Mouse (Mus musculus) lung, embryonic 16.5 days (tissue): ENCODE results near the gene Ubald2. TPM values are rescaled to one million over a fixed set of nuclear protein-coding genes. Genes with fewer than 3 reads are reported as not detected.

Source experiments
- ATAC-seq: fragments of 200-750 bp; cut with Nextera tagmentation; 2 replicates; pipeline ENCODE4 v1.8.0; 2017; ENCODE audit warnings: low read depth, mild to moderate bottlenecking, moderate library complexity
- H3K27ac ChIP-seq: fragments of 300-500 bp; sonication (generic); 2 replicates; pipeline ENCODE4 v1.5.1; 2014; ENCODE audit warnings: mild to moderate bottlenecking, control low read depth, low read length
- H3K27me3 ChIP-seq: fragments of 300-500 bp; sonication (generic); 2 replicates; pipeline ENCODE4 v1.6.1; 2014; ENCODE audit warnings: low read depth, low read length, mixed read lengths; ENCODE audit not compliant: control insufficient read depth, insufficient read depth
- H3K36me3 ChIP-seq: fragments of 300-500 bp; sonication (generic); 2 replicates; pipeline ENCODE4 v1.6.1; 2014; ENCODE audit warnings: low read length; ENCODE audit not compliant: control insufficient read depth, insufficient read depth
- H3K4me1 ChIP-seq: fragments of 300-500 bp; sonication (generic); replicated peaks from 2 replicates; pipeline ENCODE4 v1.6.1; 2014; ENCODE audit warnings: low read length, mixed read lengths; ENCODE audit not compliant: control insufficient read depth, insufficient read depth
- H3K4me2 ChIP-seq: fragments of 300-500 bp; sonication (generic); 2 replicates; pipeline ENCODE4 v1.6.1; 2014; ENCODE audit warnings: low read depth, low read length, control low read depth
- H3K4me3 ChIP-seq: fragments of 300-500 bp; sonication (generic); 2 replicates; pipeline ENCODE4 v1.5.1; 2014; ENCODE audit warnings: mild to moderate bottlenecking, low read length, control low read depth
- H3K9ac ChIP-seq: fragments of 300-500 bp; sonication (generic); 2 replicates; pipeline ENCODE4 v1.6.1; 2014; ENCODE audit warnings: low read length, control low read depth
- H3K9me3 ChIP-seq: fragments of 300-500 bp; sonication (generic); 2 replicates; pipeline ENCODE4 v1.6.1; 2016; ENCODE audit warnings: low read length; ENCODE audit not compliant: control insufficient read depth
- WGBS: fragments of 180-500 bp; shearing (Covaris S2); extraction: QIAGEN DNeasy Blood & Tissue Kit; methylation state at CpG from one replicate; pipeline ENCODE4 v1.1.7; 2014; 5-methylcytosine and 5-hydroxymethylcytosine counted together
- polyA plus RNA-seq: library from polyadenylated mRNA; unstranded; fragments of >200 nt; fragmentation: Nextera tagmentation; extraction: Ambion mirVana; gene quantifications from 2 replicates; pipeline ENCODE4 v1.2.1, GENCODE M21; 2015

Gene Ubald2
- polyA plus RNA-seq, 1 experiment from 2014 or later = 43.2 TPM

- H3K4me3 ChIP-seq = no peak overlapping the region
Observed at GRCm38 (mm10) chr11:116439269-116440240, 5.7 kb downstream of the Ubald2 start.

GRCm38 (mm10) chr11:116440408-116441068, 6.6 kb downstream of the Ubald2 start:
- WGBS = 52% methylated on average over 7 of the region's 7 CpGs
- Histone ChIP-seq H3K27ac (peak overlapping the region; percentile 22; the same call in 1 of the 2 replicates), H3K36me3 (peaks cover 6% of the 10 kb centered on the region), H3K4me1 (peaks cover 24% of the 10 kb centered on the region), H3K27me3 (no peaks in the 10 kb centered on the region), H3K4me3 (no peak overlapping the region), H3K9me3 (no peaks in the 10 kb centered on the region), H3K9ac (no peak overlapping the region), H3K4me2 (no peak overlapping the region)
- peak; percentile 11; the same call in 1 of the 2 replicates for ATAC-seq

More at GRCm38 (mm10) chr11:116439269-116440240, 5.7 kb downstream of the Ubald2 start:
- H3K27ac ChIP-seq = no peak overlapping the region
- WGBS = 71% methylated on average over 19 of the region's 19 CpGs
- peaks cover 6% of the 10 kb centered on the region for H3K36me3 ChIP-seq
- H3K9ac ChIP-seq = no peak overlapping the region
- H3K4me1 ChIP-seq = peaks cover 27% of the 10 kb centered on the region
- H3K9me3 ChIP-seq = no peaks in the 10 kb centered on the region
- no peaks in the 10 kb centered on the region for H3K27me3 ChIP-seq
- H3K4me2 ChIP-seq = no peak overlapping the region
- no peak for ATAC-seq

DNA sequence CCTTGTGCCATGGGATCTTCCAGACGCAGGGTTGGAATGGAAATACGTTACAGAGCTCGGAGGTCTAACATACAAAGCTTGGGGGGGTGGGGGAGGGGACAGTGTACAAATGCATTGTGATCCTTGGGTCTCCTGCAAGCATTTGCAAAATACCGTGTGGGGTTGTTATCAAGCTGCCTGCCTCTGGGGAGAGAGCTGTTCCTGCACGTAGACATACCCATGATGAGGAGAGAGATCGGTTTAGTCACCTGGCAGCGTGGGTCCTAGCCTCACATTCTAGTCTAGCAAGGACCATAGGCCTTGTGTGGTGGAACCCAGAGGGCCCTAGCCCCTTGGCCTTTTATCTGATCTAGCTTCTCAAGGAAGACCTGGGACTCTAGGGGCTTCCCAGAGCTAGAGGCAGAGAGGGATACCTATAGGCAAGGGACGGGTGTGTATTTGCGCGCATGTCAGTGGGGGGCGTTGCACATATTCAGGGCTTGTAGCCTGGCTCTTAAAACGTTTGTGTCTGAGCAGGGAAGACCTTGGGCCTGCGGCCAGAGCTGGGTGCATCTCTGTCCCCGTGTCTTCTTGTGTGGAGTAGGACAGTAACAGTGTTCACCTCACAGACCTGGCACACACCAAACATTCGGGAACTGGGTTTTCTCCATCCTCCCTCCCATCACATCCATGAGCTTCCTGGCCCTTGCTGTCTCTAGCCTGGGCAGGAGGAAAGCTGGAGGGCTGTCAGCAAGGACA, 8.4 kb downstream of the Ubald2 start:
- peaks cover 10% of the 10 kb centered on the region; the same call in 1 of the 2 replicates for H3K4me1 ChIP-seq
- no peak overlapping the region for H3K4me2 ChIP-seq
- H3K9me3 ChIP-seq = no peaks in the 10 kb centered on the region
- H3K27me3 ChIP-seq = peaks cover 9% of the 10 kb centered on the region; the same call in 1 of the 2 replicates
- no peak overlapping the region for H3K27ac ChIP-seq
- H3K36me3 ChIP-seq = peaks cover 5% of the 10 kb centered on the region
- H3K4me3 ChIP-seq = no peak overlapping the region
- 67% methylated on average over 15 of the region's 15 CpGs for whole genome bisulfite sequencing
- no peak overlapping the region for H3K9ac ChIP-seq
- no peak for ATAC-seq

DNA sequence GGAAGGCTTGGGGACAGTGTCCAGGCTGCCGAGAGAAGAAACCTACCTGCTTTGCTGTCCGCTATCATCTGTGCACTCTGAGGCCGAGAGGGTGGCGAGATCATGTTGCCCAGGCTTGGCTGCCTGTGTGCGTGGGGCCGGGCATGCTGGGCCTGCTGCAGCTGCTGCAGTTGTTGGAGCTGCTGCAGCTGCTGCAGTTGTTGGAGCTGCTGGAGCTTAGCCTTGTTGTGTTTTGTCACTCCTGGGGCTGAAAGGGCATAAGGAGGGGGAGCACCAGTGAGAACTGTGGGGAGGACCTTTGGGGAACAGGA, 8.9 kb downstream of the Ubald2 start:
- H3K9ac ChIP-seq = no peak overlapping the region
- no peak overlapping the region for H3K27ac ChIP-seq
- peaks cover 9% of the 10 kb centered on the region; the same call in 1 of the 2 replicates for H3K4me1 ChIP-seq
- H3K27me3 ChIP-seq = peaks cover 9% of the 10 kb centered on the region; the same call in 1 of the 2 replicates
- no peaks in the 10 kb centered on the region for H3K9me3 ChIP-seq
- WGBS = 56% methylated on average over 6 of the region's 6 CpGs
- no peak overlapping the region for H3K4me2 ChIP-seq
- peaks cover under 1% of the 10 kb centered on the region; the same call in 1 of the 2 replicates for H3K36me3 ChIP-seq
- no peak overlapping the region for H3K4me3 ChIP-seq
- no peak for ATAC-seq

GRCm38 (mm10) chr11:116443311-116443710, 9.4 kb downstream of the Ubald2 start:
- no peak overlapping the region for H3K9ac ChIP-seq
- H3K4me3 ChIP-seq = no peak overlapping the region
- H3K27ac ChIP-seq = no peak overlapping the region
- no peaks in the 10 kb centered on the region for H3K9me3 ChIP-seq
- ATAC-seq = no peak
- no peak overlapping the region for H3K4me2 ChIP-seq
- H3K27me3 ChIP-seq = peaks cover 9% of the 10 kb centered on the region; the same call in 1 of the 2 replicates
- peaks cover 9% of the 10 kb centered on the region; the same call in 1 of the 2 replicates for H3K4me1 ChIP-seq
- WGBS = 80% methylated on average over 6 of the region's 6 CpGs
- H3K36me3 ChIP-seq = no peaks in the 10 kb centered on the region

DNA sequence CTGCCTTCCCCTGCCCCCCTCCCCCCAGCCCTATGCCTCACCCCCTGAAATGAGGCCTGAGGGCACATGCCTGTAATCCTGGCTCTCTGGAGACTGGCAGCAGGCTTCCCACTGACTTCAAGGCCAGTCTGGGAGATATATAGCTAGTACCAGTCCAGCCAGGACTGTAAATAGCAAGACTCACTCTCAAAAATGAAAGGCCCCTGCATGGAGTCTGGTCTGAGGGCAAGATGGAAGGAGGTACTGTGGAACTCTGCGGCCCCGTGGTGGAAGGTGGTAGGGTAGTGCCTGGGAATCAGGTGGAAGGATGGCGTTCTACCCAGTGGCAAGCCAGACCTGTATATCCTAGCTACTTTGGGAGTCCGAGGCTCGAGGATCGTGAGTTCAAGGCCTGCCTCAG, 10.0 kb downstream of the Ubald2 start:
- no peaks in the 10 kb centered on the region for H3K36me3 ChIP-seq
- H3K4me2 ChIP-seq = no peak overlapping the region
- no peak overlapping the region for H3K27ac ChIP-seq
- H3K4me3 ChIP-seq = no peak overlapping the region
- peaks cover 9% of the 10 kb centered on the region; the same call in 1 of the 2 replicates for H3K4me1 ChIP-seq
- ATAC-seq = no peak
- H3K27me3 ChIP-seq = peaks cover 9% of the 10 kb centered on the region; the same call in 1 of the 2 replicates
- WGBS = 81% methylated on average over 6 of the region's 6 CpGs
- no peaks in the 10 kb centered on the region for H3K9me3 ChIP-seq
- no peak overlapping the region for H3K9ac ChIP-seq

GRCm38 (mm10) chr11:116445596-116446307, 11.9 kb downstream of the Ubald2 start:
- Histone ChIP-seq H3K27ac (no peak overlapping the region), H3K4me2 (no peak overlapping the region), H3K27me3 (peaks cover 9% of the 10 kb centered on the region; the same call in 1 of the 2 replicates), H3K4me3 (no peak overlapping the region), H3K9me3 (no peaks in the 10 kb centered on the region), H3K36me3 (no peaks in the 10 kb centered on the region), H3K4me1 (peaks cover 6% of the 10 kb centered on the region; the same call in 1 of the 2 replicates), H3K9ac (0 out of 2 replicates have a peak overlapping the region, but pooled peaks have one; percentile 22)
- 16% methylated on average over 16 of the region's 16 CpGs for WGBS
- ATAC-seq = peak; percentile 75

DNA sequence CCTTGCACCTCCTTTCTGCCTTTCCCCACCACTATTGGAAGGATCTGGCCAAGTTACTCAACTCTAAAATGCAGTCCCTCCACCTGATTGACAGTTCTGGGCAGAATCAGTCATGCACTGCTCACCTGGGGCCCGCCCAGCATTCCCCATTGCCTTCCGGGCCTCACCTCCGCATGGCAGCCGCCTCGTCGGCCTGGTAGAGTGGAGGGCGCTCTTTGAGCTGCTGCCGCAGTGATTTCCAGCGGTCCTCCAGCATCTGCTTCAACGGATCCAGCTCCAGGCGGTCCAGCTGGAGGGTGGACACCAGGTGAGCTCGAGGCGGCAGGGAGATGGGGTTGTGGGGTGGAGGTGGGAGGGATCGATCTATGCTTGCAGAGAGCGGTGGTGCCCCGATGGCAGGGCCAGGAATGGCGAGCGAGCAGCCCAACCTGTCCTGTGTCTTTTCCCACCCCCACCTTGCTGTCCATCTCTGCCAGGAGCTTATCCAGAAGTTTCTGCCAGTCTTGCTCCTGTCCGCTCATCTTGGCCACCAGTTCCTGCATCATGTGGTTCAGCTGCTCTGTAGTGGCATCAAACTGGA, 12.5 kb downstream of the Ubald2 start:
- ATAC-seq = no peak; the same call in 1 of the 2 replicates

More for the DNA sequence above, 12.5 kb downstream of the Ubald2 start:
- Histone ChIP-seq H3K4me2 (peak overlapping the region; percentile 36), H3K36me3 (no peaks in the 10 kb centered on the region), H3K27ac (no peak overlapping the region), H3K4me3 (no peak overlapping the region), H3K9ac (peak overlapping the region; percentile 59), H3K9me3 (no peaks in the 10 kb centered on the region), H3K27me3 (peaks cover 9% of the 10 kb centered on the region; the same call in 1 of the 2 replicates), H3K4me1 (peaks cover 6% of the 10 kb centered on the region; the same call in 1 of the 2 replicates)
- WGBS = 9% methylated on average over 19 of the region's 19 CpGs
